Mouse (Mus musculus) small intestine, adult 2 months (tissue): ENCODE results near the gene Ankrd53.
A peak's percentile ranks its signal among the peaks of the same experiment; 100 is the strongest.

Experiments used
- CTCF ChIP-seq: fragments of 200-500 bp; IDR thresholded peaks from 2 replicates; pipeline ENCODE4 v1.5.1; 2012; ENCODE audit warnings: low read depth, mild to moderate bottlenecking, control low read depth, inconsistent platforms, low read length, moderate library complexity, mixed read lengths; ENCODE audit not compliant: insufficient replicate concordance, insufficient read length; ENCODE audit errors: extremely low read depth
- POLR2A ChIP-seq: fragments of 200-500 bp; IDR thresholded peaks from 2 replicates; pipeline ENCODE4 v1.6.1; 2012; ENCODE audit warnings: low read depth, mild to moderate bottlenecking, control low read depth, inconsistent platforms, low read length, moderate library complexity

GRCm38 (mm10) chr6:83779026-83779425 is 16.6 kb downstream of the Ankrd53 start:
- TF ChIP-seq CTCF (peak; percentile 77; the same call in 1 of the 2 replicates), POLR2A (no peak)
